Mouse (Mus musculus) stomach, embryonic 14.5 days (tissue): ENCODE results near the gene Sugp2. TPM values are rescaled to one million over a fixed set of nuclear protein-coding genes. Genes with fewer than 3 reads are reported as not detected.
A peak's percentile ranks its signal among the peaks of the same experiment; 100 is the strongest.

ENCODE experiments used
- ATAC-seq: fragments of 200-750 bp; cut with Nextera tagmentation; 2 replicates; pipeline ENCODE4 v1.8.0; 2017; ENCODE audit warnings: low read depth, moderate TSS enrichment; ENCODE audit not compliant: insufficient number of reproducible peaks, insufficient read depth, low FRiP score
- H3K27ac ChIP-seq: fragments of 300-500 bp; sonication (generic); 2 replicates; pipeline ENCODE4 v1.5.1; 2014; ENCODE audit warnings: mild to moderate bottlenecking, low read length, moderate library complexity, mixed read lengths
- H3K27me3 ChIP-seq: fragments of 300-500 bp; sonication (generic); 2 replicates; pipeline ENCODE4 v1.6.1; 2014; ENCODE audit warnings: low read length, control low read depth, mixed read lengths; ENCODE audit not compliant: control insufficient read depth, insufficient read depth
- H3K36me3 ChIP-seq: fragments of 300-500 bp; sonication (generic); 2 replicates; pipeline ENCODE4 v1.6.1; 2014; ENCODE audit warnings: mild to moderate bottlenecking, control low read depth, low read length, moderate library complexity, mixed read lengths; ENCODE audit not compliant: control insufficient read depth, insufficient read depth
- H3K4me1 ChIP-seq: fragments of 300-500 bp; sonication (generic); 2 replicates; pipeline ENCODE4 v1.6.1; 2014; ENCODE audit warnings: low read length, control low read depth, mixed read lengths; ENCODE audit not compliant: control insufficient read depth, insufficient read depth
- H3K4me2 ChIP-seq: fragments of 300-500 bp; sonication (generic); replicated peaks from 2 replicates; pipeline ENCODE4 v1.6.1; 2014; ENCODE audit warnings: low read depth, low read length, control low read depth
- H3K4me3 ChIP-seq: fragments of 300-500 bp; sonication (generic); 2 replicates; pipeline ENCODE4 v1.5.1; 2014; ENCODE audit warnings: low read depth, low read length, control low read depth
- H3K9ac ChIP-seq: fragments of 300-500 bp; sonication (generic); replicated peaks from 2 replicates; pipeline ENCODE4 v1.6.1; 2014; ENCODE audit warnings: low read depth, mild to moderate bottlenecking, control low read depth, low read length, moderate library complexity, mixed read lengths
- H3K9me3 ChIP-seq: fragments of 300-500 bp; sonication (generic); 2 replicates; pipeline ENCODE4 v1.6.1; 2016; ENCODE audit warnings: low read depth, low read length, control low read depth; ENCODE audit not compliant: control insufficient read depth
- WGBS: fragments of 180-500 bp; shearing (Covaris S2); extraction: QIAGEN DNeasy Blood & Tissue Kit; methylation state at CpG from one replicate; pipeline ENCODE4 v1.1.7; 2014; 5-methylcytosine and 5-hydroxymethylcytosine counted together
- polyA plus RNA-seq: library from polyadenylated mRNA; unstranded; fragments of >200 nt; fragmentation: Nextera tagmentation; extraction: Ambion mirVana; gene quantifications from 2 replicates; pipeline ENCODE4 v1.2.1, GENCODE M21; 2014

The Sugp2 gene
- polyA plus RNA-seq, 1 experiment from 2014 or later, result 30.7 TPM

- no peak overlapping the region for H3K4me3 ChIP-seq
- no peak overlapping the region for H3K9ac ChIP-seq
- no peaks in the 10 kb centered on the region for H3K9me3 ChIP-seq
- no peaks in the 10 kb centered on the region for H3K4me1 ChIP-seq
- no peak for ATAC-seq
- no peaks in the 10 kb centered on the region for H3K27me3 ChIP-seq
- H3K36me3 ChIP-seq, result peaks cover 84% of the 10 kb centered on the region
- no peak overlapping the region for H3K4me2 ChIP-seq
- WGBS, result 57% methylated on average over 5 of the region's 5 CpGs
- H3K27ac ChIP-seq, result no peak overlapping the region
Observed at GRCm38 (mm10) chr8:70293988-70294405, 60.0 kb downstream of the Sugp2 start.

- no peak for ATAC-seq
- H3K36me3 ChIP-seq, result peaks cover 48% of the 10 kb centered on the region
- WGBS, result 89% methylated on average over 3 of the region's 3 CpGs
- peaks cover 9% of the 10 kb centered on the region for H3K4me1 ChIP-seq
- H3K27me3 ChIP-seq, result no peaks in the 10 kb centered on the region
- H3K4me2 ChIP-seq, result no peak overlapping the region
- H3K9ac ChIP-seq, result no peak overlapping the region
- no peak overlapping the region for H3K27ac ChIP-seq
- no peaks in the 10 kb centered on the region for H3K9me3 ChIP-seq
- no peak overlapping the region for H3K4me3 ChIP-seq
Observed at GRCm38 (mm10) chr8:70300881-70301280, 66.9 kb downstream of the Sugp2 start.

- H3K27me3 ChIP-seq, result no peaks in the 10 kb centered on the region
- WGBS, result under 1% methylated on average over 40 of the region's 40 CpGs
- peak within 1 kb of the TSS; percentile 84 for H3K9ac ChIP-seq
- H3K9me3 ChIP-seq, result no peaks in the 10 kb centered on the region
- peak; percentile 94 for ATAC-seq
- peak within 1 kb of the TSS; percentile 80 for H3K4me2 ChIP-seq
- H3K36me3 ChIP-seq, result peaks cover 45% of the 10 kb centered on the region
- H3K4me1 ChIP-seq, result peaks cover 9% of the 10 kb centered on the region
- peak within 1 kb of the TSS; percentile 64 for H3K27ac ChIP-seq
- peak within 1 kb of the TSS; percentile 54 for H3K4me3 ChIP-seq
Observed at GRCm38 (mm10) chr8:70302358-70302890, 68.4 kb downstream of the Sugp2 start, which contains the start of the genes Ddx49 and Cope. Ddx49 (minus strand) TSS chr8:70302489. Cope (plus strand) TSS chr8:70302518.

GRCm38 (mm10) chr8:70302901-70303300 is 68.9 kb downstream of the Sugp2 start:
- no peaks in the 10 kb centered on the region for H3K27me3 ChIP-seq
- peaks cover 9% of the 10 kb centered on the region for H3K4me1 ChIP-seq
- 4% methylated on average over 16 of the region's 16 CpGs for WGBS
- H3K36me3 ChIP-seq, result peaks cover 46% of the 10 kb centered on the region
- H3K9me3 ChIP-seq, result no peaks in the 10 kb centered on the region
- H3K9ac ChIP-seq, result peak overlapping the region; percentile 84
- ATAC-seq, result 0 out of 2 replicates have a peak, but pooled peaks have one; percentile 4
- H3K4me2 ChIP-seq, result peak overlapping the region; percentile 80
- peak overlapping the region; percentile 64 for H3K27ac ChIP-seq
- H3K4me3 ChIP-seq, result peak overlapping the region; percentile 54

GRCm38 (mm10) chr8:70309311-70309710 is 75.3 kb downstream of the Sugp2 start:
- 34% methylated on average over 2 of the region's 2 CpGs for WGBS
- Histone ChIP-seq H3K36me3 (peaks cover 72% of the 10 kb centered on the region), H3K9ac (no peak overlapping the region), H3K9me3 (no peaks in the 10 kb centered on the region), H3K4me1 (no peaks in the 10 kb centered on the region), H3K4me2 (no peak overlapping the region), H3K4me3 (no peak overlapping the region), H3K27ac (no peak overlapping the region), H3K27me3 (no peaks in the 10 kb centered on the region)
- no peak for ATAC-seq

DNA sequence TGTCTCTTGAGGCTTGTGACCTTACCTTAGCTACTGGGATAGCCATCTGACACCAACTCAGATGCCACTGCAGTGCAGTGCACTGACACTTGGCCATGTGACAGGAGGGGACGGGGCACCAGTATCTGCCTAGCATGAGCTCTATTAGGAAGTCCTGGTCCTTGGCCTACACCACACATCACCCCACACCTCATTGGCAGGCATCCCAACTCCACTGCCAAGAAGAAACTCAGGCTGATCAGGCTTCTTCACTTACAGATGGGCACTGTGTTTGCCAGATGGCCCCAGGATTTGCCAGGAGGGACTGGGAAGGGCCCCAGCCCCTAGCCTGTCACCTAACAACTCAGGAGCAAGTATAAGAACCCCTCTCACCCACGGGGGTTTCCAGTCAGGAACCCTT is 79.4 kb downstream of the Sugp2 start:
- H3K9me3 ChIP-seq, result no peaks in the 10 kb centered on the region
- peaks cover 13% of the 10 kb centered on the region for H3K4me1 ChIP-seq
- no peak for ATAC-seq
- whole genome bisulfite sequencing, result 85% methylated on average over 2 of the region's 2 CpGs
- no peak overlapping the region for H3K9ac ChIP-seq
- no peak overlapping the region for H3K27ac ChIP-seq
- no peak overlapping the region for H3K4me3 ChIP-seq
- peaks cover 39% of the 10 kb centered on the region for H3K36me3 ChIP-seq
- H3K4me2 ChIP-seq, result no peak overlapping the region
- no peaks in the 10 kb centered on the region for H3K27me3 ChIP-seq

GRCm38 (mm10) chr8:70315624-70316510 is 81.8 kb downstream of the Sugp2 start, which contains the start of gene Cers1:
Cers1 (plus strand) TSS chr8:70315775.
- ATAC-seq, result peak; percentile 67
- no peaks in the 10 kb centered on the region for H3K27me3 ChIP-seq
- peak within 1 kb of the TSS; percentile 74 for H3K4me2 ChIP-seq
- H3K27ac ChIP-seq, result peak within 1 kb of the TSS; percentile 69
- H3K4me3 ChIP-seq, result peak within 1 kb of the TSS; percentile 55
- H3K36me3 ChIP-seq, result peaks cover 25% of the 10 kb centered on the region
- H3K9me3 ChIP-seq, result no peaks in the 10 kb centered on the region
- peak within 1 kb of the TSS; percentile 45; the same call in 1 of the 2 replicates for H3K9ac ChIP-seq
- H3K4me1 ChIP-seq, result peaks cover 13% of the 10 kb centered on the region
- 2% methylated on average over 66 of the region's 66 CpGs for WGBS
